Mouse (Mus musculus) heart, adult 2 months (tissue): ENCODE results near the gene Olfr1104.

ENCODE experiments used
- CTCF ChIP-seq: fragments of 200-600 bp; IDR thresholded peaks from 2 replicates; pipeline ENCODE4 v1.8.1; 2022; ENCODE audit warnings: antibody characterized with exemption, mild to moderate bottlenecking, moderate library complexity
- EP300 ChIP-seq: fragments of 200-500 bp; IDR thresholded peaks from 2 replicates; pipeline ENCODE4 v1.6.1; 2011; ENCODE audit warnings: low read depth, low read length, control low read depth; ENCODE audit not compliant: insufficient read depth

DNA sequence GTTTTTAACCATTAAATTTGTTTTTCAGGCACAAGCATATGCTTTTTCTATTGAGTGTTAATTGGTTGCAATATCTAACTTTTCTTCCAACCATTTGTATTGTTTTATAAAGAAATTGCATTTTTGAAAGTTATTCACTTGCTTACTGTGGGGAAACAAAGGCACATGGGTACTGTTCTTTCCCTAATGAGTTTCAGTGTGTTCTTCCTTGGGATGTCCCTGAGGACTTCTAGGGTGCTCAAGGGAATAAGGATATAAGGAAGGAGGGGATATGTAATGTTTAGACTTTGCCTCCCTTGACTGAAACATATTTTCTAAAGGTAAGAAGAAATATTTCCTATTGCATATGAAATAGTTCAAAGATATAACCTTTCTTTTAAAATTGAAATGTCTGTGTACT, 28.8 kb downstream of the Olfr1104 start, which contains the start of gene Olfr1102:
- TF ChIP-seq CTCF (no peak), EP300 (no peak)
